Mouse (Mus musculus) adrenal gland, postnatal 36 days (tissue): ENCODE measurements around the gene Samd15. TPM values are rescaled to one million over a fixed set of nuclear protein-coding genes. Genes with fewer than 3 reads are reported as not detected.

Experiments
- DNase-seq, 2 experiments: peaks; one replicate each; pipeline ENCODE4 v3.0.0; 2021; ENCODE audit warnings: mixed read lengths in 1 of 2
- total RNA-seq, 2 experiments: library from RNA; stranded (reverse); gene quantifications; 2 replicates each; pipeline ENCODE4 v1.2.3; 2021

The Samd15 gene
- total RNA-seq, 2 experiments from 2014 or later = 1.6 to 2.0 TPM

DNA sequence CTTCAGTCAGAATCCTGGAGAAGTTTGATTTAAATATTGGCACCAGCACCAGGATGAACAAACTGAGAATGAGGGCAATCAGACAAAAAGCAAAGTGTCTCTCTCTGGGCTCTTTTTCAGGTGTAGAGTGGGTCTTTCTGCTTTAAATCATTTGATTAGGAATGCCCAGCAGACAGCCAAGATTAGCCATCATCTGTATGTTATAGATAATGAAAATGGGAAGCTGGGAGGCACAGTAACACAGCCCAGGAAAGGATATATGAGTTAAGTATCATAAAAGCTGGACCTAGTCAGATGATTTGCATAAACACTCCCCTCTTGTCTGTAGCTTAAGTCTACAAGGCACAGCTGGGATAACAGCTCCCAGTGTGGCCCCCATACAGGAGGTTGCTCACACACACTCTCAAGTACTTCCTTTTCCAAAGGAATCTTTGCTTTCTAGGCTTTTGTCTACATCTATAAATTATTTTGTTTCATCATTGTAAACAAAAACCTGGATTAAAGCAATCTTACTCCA lies 30.9 kb downstream of the Samd15 start:
- no peak for DNase-seq

- no peak for DNase-seq
These were observed 37.5 kb downstream of the Samd15 start for GRCm38 (mm10) chr12:87236882-87237483.

DNA sequence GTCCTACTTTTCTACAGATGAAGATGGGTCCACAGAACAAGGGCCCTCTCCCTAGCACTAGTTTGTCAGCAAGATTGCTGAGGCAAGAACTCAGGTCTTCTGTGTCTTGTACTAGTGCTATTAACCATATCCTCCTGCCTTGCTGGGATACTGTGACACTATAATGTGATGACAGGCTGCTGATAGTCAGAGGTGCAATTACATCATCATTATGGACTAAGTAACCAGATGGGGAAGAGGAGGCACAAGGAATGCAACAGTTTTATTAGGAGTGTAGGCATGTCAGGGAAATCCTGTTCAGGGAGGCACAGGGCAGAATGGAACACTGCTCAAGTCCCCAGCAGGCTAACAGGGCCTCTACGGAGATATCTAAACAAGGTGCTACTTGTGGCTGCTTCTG lies 39.1 kb downstream of the Samd15 start, which contains the start of gene Noxred1:
Gene Noxred1 (minus strand): TSS at position 101 of the 400 bp plus-strand sequence.
- no peak for DNase-seq

GRCm38 (mm10) chr12:87250161-87250560 lies 50.6 kb downstream of the Samd15 start:
- no peak for DNase-seq

GRCm38 (mm10) chr12:87253878-87254277 lies 54.4 kb downstream of the Samd15 start:
- no peak for DNase-seq

GRCm38 (mm10) chr12:87256629-87257028 lies 57.1 kb downstream of the Samd15 start:
- no peak for DNase-seq

DNA sequence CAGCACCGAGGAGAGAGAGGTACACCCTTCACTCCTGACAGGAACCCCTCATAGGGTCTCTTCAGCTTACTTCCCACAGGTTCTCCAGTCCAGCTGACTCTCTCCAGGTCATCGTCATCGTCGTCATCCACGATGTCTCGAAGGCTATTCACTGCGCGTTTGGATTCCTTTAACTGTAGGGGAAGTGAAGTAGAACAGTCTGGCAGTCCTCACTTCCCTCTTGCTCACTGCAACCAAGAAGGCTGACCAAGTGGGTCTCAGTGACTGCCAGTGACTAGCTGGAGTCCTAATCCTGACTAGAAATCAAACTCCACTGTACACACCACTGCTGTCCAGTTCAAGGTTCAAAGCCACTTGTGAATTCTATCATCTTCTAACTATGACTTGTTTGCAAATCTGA lies 61.0 kb downstream of the Samd15 start:
- no peak for DNase-seq

Other genes starting within 250 kb of the Samd15 start
- gene Zdhhc22, start 209.3 kb upstream of the Samd15 start, total RNA-seq = under 1 TPM; 0.49 to 0.60 TPM
- gene Tmem63c, start 178.4 kb upstream of the Samd15 start, total RNA-seq = 1 to 10 TPM; 1.0 to 1.3 TPM
- gene Ngb, start 97.2 kb upstream of the Samd15 start, total RNA-seq = 1 to 10 TPM; 1.1 to 1.2 TPM
- gene Gstz1, start 52.6 kb upstream of the Samd15 start, total RNA-seq = 100 to 1,000 TPM; 103 to 114 TPM
- 10 to 100 TPM; 14.0 to 15.6 TPM for gene Pomt2, start 51.8 kb upstream of the Samd15 start, total RNA-seq
- 10 to 100 TPM; 28.6 to 35.0 TPM for gene Tmed8, start 731 bp downstream of the Samd15 start, total RNA-seq
- gene Noxred1, start 39.0 kb downstream of the Samd15 start, total RNA-seq = under 1 TPM; 0.33 to 0.66 TPM
- 10 to 100 TPM; 34.4 to 37.4 TPM for gene Vipas39, start 66.5 kb downstream of the Samd15 start, total RNA-seq
- 100 to 1,000 TPM; 154 to 214 TPM for gene Ahsa1, start 66.8 kb downstream of the Samd15 start, total RNA-seq
- under 1 TPM; 0.13 to 0.17 TPM for gene Ism2, start 100.0 kb downstream of the Samd15 start, total RNA-seq
- gene Sptlc2, start 188.6 kb downstream of the Samd15 start, total RNA-seq = 100 to 1,000 TPM; 190 to 286 TPM
- 100 to 1,000 TPM; 155 to 160 TPM for gene Slirp, start 244.2 kb downstream of the Samd15 start, total RNA-seq
- gene Alkbh1, start 244.3 kb downstream of the Samd15 start, total RNA-seq = 10 to 100 TPM; 21.5 to 24.2 TPM